8 mouse cellular contexts compared by ENCODE assay signal in genomic region chr19:4113186-4113805, GRCm38 (mm10). TPM values are rescaled to one million over a fixed set of nuclear protein-coding genes. Genes with fewer than 3 reads are reported as not detected.
DNase-seq lines count a peak whose midpoint lies in the region; ATAC-seq and TF ChIP-seq lines count a peak whose summit lies in the region.

No protein-coding gene starts in this region.

- WGBS in heart, adult 2 months: 23% methylated on average over 13 of the region's 13 CpGs
- 39% methylated on average over 13 of the region's 13 CpGs for WGBS in kidney, embryonic 16.5 days
- WGBS in limb, embryonic 15.5 days: 63% methylated on average over 13 of the region's 13 CpGs
- WGBS in neural tube, embryonic 15.5 days: 76% methylated on average over 13 of the region's 13 CpGs

- peaks cover 10% of the 10 kb centered on the region for H3K4me1 ChIP-seq in heart, adult 2 months (ENCODE audit: control insufficient read depth, insufficient read depth, low read length)
- peaks cover 22% of the 10 kb centered on the region for H3K4me1 ChIP-seq in kidney, embryonic 16.5 days (ENCODE audit: insufficient read depth, low read length)
- H3K4me1 ChIP-seq in limb, embryonic 15.5 days: peaks cover 18% of the 10 kb centered on the region
- 0 out of 2 replicates have a peak, but pooled peaks cover 5% of the 10 kb centered on the region for H3K4me1 ChIP-seq in neural tube, embryonic 15.5 days

- H3K4me3 ChIP-seq in heart, adult 2 months: no peak overlapping the region
- no peak overlapping the region for H3K4me3 ChIP-seq in kidney, embryonic 16.5 days (ENCODE audit: low read length)
- no peak overlapping the region for H3K4me3 ChIP-seq in limb, embryonic 15.5 days
- H3K4me3 ChIP-seq in neural tube, embryonic 15.5 days (replicated peaks): no peak overlapping the region

- H3K4me2 ChIP-seq in kidney, embryonic 16.5 days (replicated peaks; ENCODE audit: low read depth, low read length): no peak overlapping the region; the same call in 1 of the 2 replicates
- no peak overlapping the region for H3K4me2 ChIP-seq in limb, embryonic 15.5 days
- H3K4me2 ChIP-seq in neural tube, embryonic 15.5 days: no peak overlapping the region

- TF ChIP-seq CTCF in heart, adult 2 months (IDR thresholded peaks at IDR 0.05): no peak

- no peaks in the 10 kb centered on the region for H3K79me2 ChIP-seq in heart, adult 2 months (replicated peaks; ENCODE audit: control insufficient read depth, insufficient read depth, low read length)

- H3K27ac ChIP-seq in heart, adult 2 months: peak overlapping the region; percentile 61
- H3K27ac ChIP-seq in kidney, embryonic 16.5 days (ENCODE audit: low read length): peak overlapping the region; percentile 87
- peak overlapping the region; percentile 48 for H3K27ac ChIP-seq in limb, embryonic 15.5 days
- H3K27ac ChIP-seq in neural tube, embryonic 15.5 days (replicated peaks): no peak overlapping the region

- no peaks in the 10 kb centered on the region for H3K9me3 ChIP-seq in kidney, embryonic 16.5 days (ENCODE audit: low read length)
- no peaks in the 10 kb centered on the region for H3K9me3 ChIP-seq in limb, embryonic 15.5 days
- H3K9me3 ChIP-seq in neural tube, embryonic 15.5 days (replicated peaks): no peaks in the 10 kb centered on the region

- DNase-seq in adipocyte (ENCODE audit: low spot score): peak; percentile 99
- DNase-seq in cerebellum, adult 8-10 months: peak; percentile 97
- DNase-seq in heart, adult 2 months: peak; percentile 83
- DNase-seq in ovary, adult 18-20 months (ENCODE audit: low spot score): peak; percentile 88
- peak; percentile 50 for DNase-seq in urinary bladder, postnatal 10 days (ENCODE audit: low spot score)

- 0 out of 2 replicates have a peak, but pooled peaks have one; percentile 22 for TF ChIP-seq EP300 in heart, adult 2 months (IDR thresholded peaks at IDR 0.05; ENCODE audit: insufficient read depth, low read depth, low read length)

- intact Hi-C loops in heart, adult 2 months (cut with DNase I): no loop called here

- no peaks in the 10 kb centered on the region for H3K36me3 ChIP-seq in heart, adult 2 months (ENCODE audit: control insufficient read depth, insufficient read depth, low read length)
- H3K36me3 ChIP-seq in kidney, embryonic 16.5 days (ENCODE audit: insufficient read depth, low read length): peaks cover 33% of the 10 kb centered on the region
- peaks cover 67% of the 10 kb centered on the region for H3K36me3 ChIP-seq in limb, embryonic 15.5 days
- peaks cover 94% of the 10 kb centered on the region for H3K36me3 ChIP-seq in neural tube, embryonic 15.5 days

- H3K27me3 ChIP-seq in heart, adult 2 months (ENCODE audit: control insufficient read depth, insufficient read depth, low read length): no peaks in the 10 kb centered on the region
- no peaks in the 10 kb centered on the region for H3K27me3 ChIP-seq in kidney, embryonic 16.5 days (ENCODE audit: insufficient read depth, low read length)
- no peaks in the 10 kb centered on the region for H3K27me3 ChIP-seq in limb, embryonic 15.5 days
- H3K27me3 ChIP-seq in neural tube, embryonic 15.5 days (replicated peaks): no peaks in the 10 kb centered on the region

- peak overlapping the region; percentile 42 for H3K9ac ChIP-seq in heart, adult 2 months (ENCODE audit: low read depth, low read length)
- peak overlapping the region; percentile 22 for H3K9ac ChIP-seq in kidney, embryonic 16.5 days (replicated peaks; ENCODE audit: low read length)
- H3K9ac ChIP-seq in limb, embryonic 15.5 days: no peak overlapping the region
- H3K9ac ChIP-seq in neural tube, embryonic 15.5 days (replicated peaks): no peak overlapping the region

- peak; percentile 31 for ATAC-seq in kidney, embryonic 16.5 days (ENCODE audit: low FRiP score, low TSS enrichment)
- peak; percentile 17; the same call in 1 of the 2 replicates for ATAC-seq in limb, embryonic 15.5 days (ENCODE audit: insufficient number of reproducible peaks, low FRiP score, low TSS enrichment, low read depth)
- no peak for ATAC-seq in neural tube, embryonic 15.5 days (ENCODE audit: low FRiP score)

- no peak for TF ChIP-seq POLR2A in heart, adult 2 months (IDR thresholded peaks at IDR 0.05; ENCODE audit: insufficient read depth, low read depth, low read length)

RNA-seq across cellular contexts. Expression of gene Aip, which starts 12.4 kb away (rescaled TPM):
- 10 to 100 TPM; 55.1 to 60.6 TPM for total RNA-seq in heart, adult 2 months (2021)
- polyA plus RNA-seq in heart, adult 2 months (2012; rRNA removed): 69.4 and 82.1 TPM in 2 replicates
- polyA plus RNA-seq in kidney, embryonic 16.5 days (2015; fragmentation: Nextera tagmentation; extraction: Ambion mirVana): 115 and 120 TPM in 2 replicates
- 95.5 and 97.7 TPM in 2 replicates for polyA plus RNA-seq in limb, embryonic 15.5 days (2015; fragmentation: Nextera tagmentation; extraction: Ambion mirVana)
- polyA plus RNA-seq in neural tube, embryonic 15.5 days (2015; fragmentation: Nextera tagmentation; extraction: Ambion mirVana): 105 and 111 TPM in 2 replicates

RNA-seq across cellular contexts. Expression of gene Pitpnm1, which starts 13.5 kb away (rescaled TPM):
- total RNA-seq in heart, adult 2 months (2021): 10 to 100 TPM; 18.1 to 19.9 TPM
- 43.6 and 49.9 TPM in 2 replicates for polyA plus RNA-seq in heart, adult 2 months (2012; rRNA removed)
- polyA plus RNA-seq in kidney, embryonic 16.5 days (2015; fragmentation: Nextera tagmentation; extraction: Ambion mirVana): 20.0 and 22.2 TPM in 2 replicates
- polyA plus RNA-seq in limb, embryonic 15.5 days (2015; fragmentation: Nextera tagmentation; extraction: Ambion mirVana): 5.6 and 6.2 TPM in 2 replicates
- 72.1 and 80.9 TPM in 2 replicates for polyA plus RNA-seq in neural tube, embryonic 15.5 days (2015; fragmentation: Nextera tagmentation; extraction: Ambion mirVana)

RNA-seq across cellular contexts. Expression of gene Cdk2ap2, which starts 16.3 kb away (rescaled TPM):
- total RNA-seq in heart, adult 2 months (2021): 10 to 100 TPM; 39.9 to 43.2 TPM
- polyA plus RNA-seq in heart, adult 2 months (2012; rRNA removed): 81.3 and 85.3 TPM in 2 replicates
- polyA plus RNA-seq in kidney, embryonic 16.5 days (2015; fragmentation: Nextera tagmentation; extraction: Ambion mirVana): 135 and 138 TPM in 2 replicates
- polyA plus RNA-seq in limb, embryonic 15.5 days (2015; fragmentation: Nextera tagmentation; extraction: Ambion mirVana): 82.7 and 85.6 TPM in 2 replicates
- 88.7 and 99.0 TPM in 2 replicates for polyA plus RNA-seq in neural tube, embryonic 15.5 days (2015; fragmentation: Nextera tagmentation; extraction: Ambion mirVana)

RNA-seq across cellular contexts. Expression of gene Gpr152, which starts 26.3 kb away (rescaled TPM):
- under 1 TPM in 1 of 2 experiments, not detected in 1; 0.05 TPM for total RNA-seq in heart, adult 2 months (2021)
- 0.12 TPM in 2 replicates for polyA plus RNA-seq in heart, adult 2 months (2012; rRNA removed)
- polyA plus RNA-seq in kidney, embryonic 16.5 days (2015; fragmentation: Nextera tagmentation; extraction: Ambion mirVana): not detected in 2 replicates
- polyA plus RNA-seq in limb, embryonic 15.5 days (2015; fragmentation: Nextera tagmentation; extraction: Ambion mirVana): not detected in 2 replicates
- not detected in 2 replicates for polyA plus RNA-seq in neural tube, embryonic 15.5 days (2015; fragmentation: Nextera tagmentation; extraction: Ambion mirVana)

RNA-seq across cellular contexts. Expression of gene Cabp4, which starts 30.5 kb away (rescaled TPM):
- not detected for total RNA-seq in heart, adult 2 months (2021)
- 0.21 TPM in 1 of 2 replicates, not detected in the other for polyA plus RNA-seq in heart, adult 2 months (2012; rRNA removed)
- 0.14 and 0.21 TPM in 2 replicates for polyA plus RNA-seq in kidney, embryonic 16.5 days (2015; fragmentation: Nextera tagmentation; extraction: Ambion mirVana)
- polyA plus RNA-seq in limb, embryonic 15.5 days (2015; fragmentation: Nextera tagmentation; extraction: Ambion mirVana): 0.05 and 0.06 TPM in 2 replicates
- polyA plus RNA-seq in neural tube, embryonic 15.5 days (2015; fragmentation: Nextera tagmentation; extraction: Ambion mirVana): 0.20 and 0.28 TPM in 2 replicates

Comparison
In these comparisons a context has a peak if more than half of its experiments do, and no peak if none do; other contexts are left out.
1. H3K9ac ChIP-seq: peak in heart, adult 2 months (single experiment) and kidney, embryonic 16.5 days (single experiment); none in limb, embryonic 15.5 days (single experiment) and neural tube, embryonic 15.5 days (single experiment).
2. Peak in every context shown above with its lines, with median percentiles within 50 percentile points of each other: DNase-seq.